Mouse (Mus musculus): ENCODE measurements at regions not wholly inside any gene's neighbourhood (a gene's known extent, or its start where the extent isn't known, plus 50 kb on each side); places are given as distances from the start of the nearest gene placed in this dataset.

DNA sequence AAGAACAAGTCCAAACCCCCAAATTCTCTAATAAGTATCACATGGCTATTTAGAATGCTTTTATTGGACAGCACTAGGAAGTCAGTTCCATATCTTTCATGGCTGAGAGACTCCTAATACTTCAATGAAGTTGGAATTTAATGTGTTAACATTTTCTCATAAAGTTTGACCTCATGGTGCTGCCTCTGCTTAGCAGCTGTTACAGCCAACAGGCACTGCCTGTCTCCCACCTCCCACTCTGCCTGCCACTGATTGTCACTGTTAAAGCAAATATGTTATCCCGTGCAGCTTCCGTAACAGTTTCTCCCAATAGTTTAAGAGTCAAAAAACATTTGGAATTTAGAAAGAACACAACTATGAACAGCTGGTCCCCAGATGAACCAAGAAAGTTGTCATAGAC is 268.3 kb upstream of the Sema3a start:
- no peak for DNase-seq (ENCODE audit: low read depth)
- no peak for TF ChIP-seq CTCF (IDR thresholded peaks at IDR 0.05; ENCODE audit: borderline replicate concordance, extremely low read depth, insufficient read depth, insufficient read length)

DNA sequence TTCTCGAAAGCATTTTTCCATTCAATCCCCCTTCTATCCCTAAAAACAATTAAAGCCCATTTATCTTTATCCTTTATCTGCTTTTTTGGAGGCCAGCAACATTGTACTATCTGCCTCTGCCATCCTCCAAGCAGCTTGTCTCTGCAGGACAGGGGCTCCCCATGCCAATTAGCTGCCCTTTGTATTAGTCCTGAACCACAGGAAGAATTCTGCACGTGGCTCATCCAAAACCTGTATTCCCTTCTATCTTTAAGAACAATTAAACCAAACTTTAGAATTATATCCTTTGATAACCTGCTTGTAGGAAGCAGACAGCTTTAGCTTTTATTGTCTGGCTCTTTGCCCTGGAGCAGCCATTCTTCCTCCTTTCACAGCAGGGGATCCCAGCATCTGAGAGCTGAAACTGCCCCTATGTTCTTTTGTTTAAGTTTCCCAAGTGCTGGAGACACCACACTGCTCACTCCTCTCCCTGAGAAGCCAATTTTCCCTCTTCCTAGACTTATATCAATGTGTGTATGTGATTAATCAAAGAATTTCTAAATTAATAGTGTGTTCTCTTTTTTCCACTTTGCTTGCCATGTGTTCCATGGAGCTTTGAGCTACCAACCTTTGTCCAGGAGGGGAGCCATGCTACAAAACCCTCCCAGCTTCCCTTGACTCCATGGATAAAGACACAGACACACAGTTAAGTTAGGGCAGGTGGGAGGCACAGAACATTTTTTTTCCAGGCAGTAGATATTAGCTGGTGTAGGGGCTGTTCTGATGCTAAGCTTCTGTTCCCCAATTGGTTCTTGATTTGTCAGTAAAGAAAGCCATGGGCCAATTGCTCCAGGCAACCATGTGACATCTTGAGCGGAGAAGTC is 256.6 kb upstream of the Sema3a start:
- TF ChIP-seq POLR2A (IDR thresholded peaks at IDR 0.05; ENCODE audit: borderline replicate concordance, extremely low read depth, insufficient read depth, insufficient read length, poor library complexity, severe bottlenecking) (no peak), CTCF (IDR thresholded peaks at IDR 0.05; ENCODE audit: borderline replicate concordance, extremely low read depth, insufficient read depth, insufficient read length) (no peak)
- DNase-seq (ENCODE audit: low read depth), result peak; percentile 70

DNA sequence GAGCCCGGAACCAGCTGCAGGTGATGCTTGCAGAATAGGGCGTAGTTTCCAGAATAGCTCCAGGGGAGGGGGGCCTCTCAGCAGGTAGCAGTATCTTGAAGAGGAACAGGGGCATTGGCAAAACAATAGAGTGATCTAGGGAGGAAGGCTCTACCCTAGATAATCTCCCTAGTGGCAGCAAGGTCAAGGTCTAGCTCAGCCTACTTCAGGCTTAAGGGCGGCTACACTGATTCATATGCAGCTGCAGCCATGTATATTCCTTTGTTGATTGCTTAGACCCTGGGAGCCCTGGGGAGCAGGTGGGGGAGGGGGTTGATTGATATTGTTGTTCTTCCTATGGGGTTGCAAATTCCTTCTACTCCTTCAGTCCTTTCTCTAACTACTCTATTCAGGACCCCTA is 252.3 kb upstream of the Sema3a start:
- TF ChIP-seq POLR2A (IDR thresholded peaks at IDR 0.05; ENCODE audit: borderline replicate concordance, extremely low read depth, insufficient read depth, insufficient read length, poor library complexity, severe bottlenecking) (no peak), CTCF (IDR thresholded peaks at IDR 0.05; ENCODE audit: borderline replicate concordance, extremely low read depth, insufficient read depth, insufficient read length) (no peak)

DNA sequence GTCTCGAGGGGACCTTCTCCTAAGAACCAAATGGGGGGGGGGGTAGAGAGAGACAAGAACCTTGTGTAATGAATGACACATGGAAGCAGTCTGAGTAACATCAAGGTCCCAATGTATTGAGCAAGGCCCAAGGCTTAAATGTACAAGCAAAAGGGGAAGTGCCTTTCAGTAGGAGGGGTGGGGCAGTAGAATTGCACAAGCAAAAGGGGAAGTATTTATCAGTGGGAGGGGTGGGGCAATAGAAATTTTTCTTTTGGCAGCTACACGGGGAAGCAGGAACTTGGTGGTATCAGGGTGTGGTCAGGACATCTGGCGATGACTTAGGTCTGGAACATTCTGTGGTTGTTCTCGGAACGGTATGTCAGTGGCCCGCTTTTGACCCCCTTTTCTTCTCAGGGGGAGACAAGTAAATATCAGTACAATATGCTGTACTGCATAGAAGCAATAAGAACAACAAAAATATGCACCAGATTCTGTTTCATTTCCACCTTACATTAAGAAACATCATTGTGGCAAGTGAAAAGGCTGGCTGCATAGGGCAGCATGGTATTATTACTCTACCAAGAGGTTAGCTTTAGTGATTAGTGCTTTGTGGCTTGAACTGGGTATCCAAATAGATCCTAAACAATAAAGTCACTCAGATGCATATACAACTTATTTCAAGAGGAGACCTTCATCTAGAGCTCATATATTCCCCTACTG is 247.5 kb upstream of the Sema3a start:
- DNase-seq (ENCODE audit: low read depth), result no peak
- TF ChIP-seq CTCF (IDR thresholded peaks at IDR 0.05; ENCODE audit: borderline replicate concordance, extremely low read depth, insufficient read depth, insufficient read length) (no peak), POLR2A (IDR thresholded peaks at IDR 0.05; ENCODE audit: borderline replicate concordance, extremely low read depth, insufficient read depth, insufficient read length, poor library complexity, severe bottlenecking) (no peak)

More for the DNA sequence above, 252.3 kb upstream of the Sema3a start:
- no peak for DNase-seq (ENCODE audit: low read depth)

DNA sequence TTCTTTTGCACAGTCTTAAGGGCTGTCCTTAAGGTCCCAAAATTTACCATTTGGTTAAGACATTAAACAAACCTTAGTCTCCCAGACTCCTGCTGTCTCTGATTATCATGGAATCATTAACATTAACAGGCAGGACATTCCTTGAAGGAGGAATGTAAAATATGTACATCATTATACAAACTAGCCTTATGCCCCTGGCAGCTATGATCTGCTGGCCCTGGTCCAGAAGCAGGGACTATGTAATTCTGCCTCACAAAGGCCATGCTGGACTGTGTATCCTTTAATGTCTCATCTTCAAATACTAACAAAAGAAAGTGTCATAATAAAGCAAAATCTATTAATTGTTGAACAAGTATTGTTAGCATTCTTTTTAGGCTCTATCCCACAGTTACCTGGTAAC is 232.9 kb upstream of the Sema3a start:
- DNase-seq (ENCODE audit: low read depth), result peak; percentile 7

DNA sequence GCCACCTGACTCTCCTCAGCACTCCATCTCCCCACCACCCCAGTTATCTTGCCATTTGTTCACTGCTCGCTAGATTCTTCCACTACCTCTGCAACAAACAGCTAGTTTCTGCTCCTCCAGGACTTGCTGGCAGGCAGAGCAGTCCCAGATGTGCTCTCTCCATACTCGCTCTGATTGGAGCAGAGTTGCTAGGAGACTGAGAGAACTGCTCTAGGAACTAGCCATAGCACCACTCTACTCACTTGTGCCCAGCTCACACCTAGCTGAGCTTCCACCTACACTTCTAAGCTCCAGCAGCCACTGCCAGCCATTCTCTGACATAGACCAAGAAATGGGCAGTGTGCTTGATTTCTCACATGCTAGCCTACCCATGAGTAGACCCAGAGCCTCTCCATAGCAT is 230.6 kb upstream of the Sema3a start:
- no peak for DNase-seq (ENCODE audit: low read depth)
- TF ChIP-seq CTCF (IDR thresholded peaks at IDR 0.05; ENCODE audit: borderline replicate concordance, extremely low read depth, insufficient read depth, insufficient read length) (no peak), POLR2A (IDR thresholded peaks at IDR 0.05; ENCODE audit: borderline replicate concordance, extremely low read depth, insufficient read depth, insufficient read length, poor library complexity, severe bottlenecking) (no peak)

More for the DNA sequence above, 232.9 kb upstream of the Sema3a start:
- no peak for TF ChIP-seq POLR2A (IDR thresholded peaks at IDR 0.05; ENCODE audit: borderline replicate concordance, extremely low read depth, insufficient read depth, insufficient read length, poor library complexity, severe bottlenecking)
- TF ChIP-seq CTCF (IDR thresholded peaks at IDR 0.05; ENCODE audit: borderline replicate concordance, extremely low read depth, insufficient read depth, insufficient read length), result no peak

DNA sequence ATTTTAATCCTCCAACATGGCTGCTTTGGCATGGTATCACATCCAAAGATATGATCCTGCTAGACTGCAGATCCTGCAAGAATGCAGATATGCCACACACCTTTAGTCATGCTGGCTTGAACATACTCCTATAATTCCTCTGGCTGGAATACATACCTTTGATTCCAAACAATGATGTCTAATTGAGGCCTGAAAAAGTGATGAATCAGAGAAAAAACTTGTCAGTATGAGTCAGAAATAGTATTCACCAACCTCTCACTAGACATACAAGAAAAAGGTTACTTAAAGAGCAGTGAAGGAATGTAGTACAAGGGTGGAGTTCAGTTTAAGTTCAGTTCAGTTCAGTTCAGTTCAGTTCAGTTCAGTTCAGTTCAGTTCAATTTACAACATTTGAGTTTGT is 214.5 kb upstream of the Sema3a start:
- no peak for TF ChIP-seq POLR2A (IDR thresholded peaks at IDR 0.05; ENCODE audit: borderline replicate concordance, extremely low read depth, insufficient read depth, insufficient read length, poor library complexity, severe bottlenecking)
- no peak for TF ChIP-seq CTCF (IDR thresholded peaks at IDR 0.05; ENCODE audit: borderline replicate concordance, extremely low read depth, insufficient read depth, insufficient read length)
- no peak for DNase-seq (ENCODE audit: low read depth)

DNA sequence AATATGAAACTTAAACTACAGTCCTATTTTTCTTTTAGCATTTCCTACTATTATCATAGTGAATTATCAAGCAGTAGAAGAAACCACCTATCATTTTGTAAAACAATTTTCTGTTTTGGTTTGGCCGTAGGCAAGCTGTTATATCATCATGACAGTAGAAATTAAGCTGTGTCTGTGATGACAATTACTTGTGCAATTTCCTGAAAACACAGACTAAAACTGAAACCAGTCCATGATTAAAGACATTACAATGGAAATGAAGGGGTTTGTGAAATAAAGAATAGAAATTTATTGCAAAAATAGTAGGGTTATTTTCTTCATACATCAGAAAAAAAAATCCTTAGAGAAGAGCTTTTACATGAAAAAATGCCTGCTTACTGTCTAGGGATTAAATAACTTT is 210.8 kb upstream of the Sema3a start:
- no peak for DNase-seq (ENCODE audit: low read depth)
- TF ChIP-seq POLR2A (IDR thresholded peaks at IDR 0.05; ENCODE audit: borderline replicate concordance, extremely low read depth, insufficient read depth, insufficient read length, poor library complexity, severe bottlenecking) (no peak), CTCF (IDR thresholded peaks at IDR 0.05; ENCODE audit: borderline replicate concordance, extremely low read depth, insufficient read depth, insufficient read length) (no peak)

DNA sequence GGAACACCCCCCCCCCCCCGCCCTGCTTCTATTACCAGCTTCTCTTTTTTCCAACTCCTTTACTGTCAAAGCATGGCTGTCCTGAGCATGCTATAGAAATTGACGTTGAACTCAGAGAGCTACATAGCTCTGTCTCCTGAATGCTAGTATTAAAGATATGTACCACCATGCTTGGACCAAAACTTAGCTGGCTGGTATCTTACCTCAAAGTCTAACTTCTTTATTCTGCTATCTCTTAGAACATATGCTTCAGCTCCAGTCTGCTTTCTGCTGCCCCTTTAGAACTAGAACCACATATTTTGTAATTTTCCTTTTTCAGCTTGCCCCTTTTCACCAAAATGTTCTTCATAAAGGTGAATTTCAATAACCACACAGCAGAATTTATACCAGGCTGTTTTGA is 205.9 kb upstream of the Sema3a start:
- no peak for TF ChIP-seq POLR2A (IDR thresholded peaks at IDR 0.05; ENCODE audit: borderline replicate concordance, extremely low read depth, insufficient read depth, insufficient read length, poor library complexity, severe bottlenecking)
- TF ChIP-seq CTCF (IDR thresholded peaks at IDR 0.05; ENCODE audit: borderline replicate concordance, extremely low read depth, insufficient read depth, insufficient read length), result no peak
- no peak for DNase-seq (ENCODE audit: low read depth)

DNA sequence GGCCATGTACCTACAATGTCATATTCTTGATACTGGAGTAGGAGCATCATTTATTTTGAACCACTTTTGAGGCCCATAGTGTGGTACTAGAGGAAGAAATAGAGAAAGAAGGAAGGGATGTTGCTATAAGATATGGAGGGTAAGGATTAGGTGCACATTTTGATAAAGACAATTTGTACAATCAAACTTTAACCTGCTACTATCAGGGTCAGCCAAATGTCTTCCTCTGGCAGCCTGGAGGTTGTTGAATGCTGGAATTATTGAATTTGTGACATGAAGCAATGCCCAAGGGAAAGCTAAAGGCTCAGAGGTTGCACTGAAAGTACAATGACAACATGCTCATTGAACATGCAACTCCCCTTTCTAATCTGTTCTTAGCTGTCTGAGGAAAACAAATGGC is 202.3 kb upstream of the Sema3a start:
- no peak for DNase-seq (ENCODE audit: low read depth)
- TF ChIP-seq POLR2A (IDR thresholded peaks at IDR 0.05; ENCODE audit: borderline replicate concordance, extremely low read depth, insufficient read depth, insufficient read length, poor library complexity, severe bottlenecking), result no peak
- TF ChIP-seq CTCF (IDR thresholded peaks at IDR 0.05; ENCODE audit: borderline replicate concordance, extremely low read depth, insufficient read depth, insufficient read length), result no peak

DNA sequence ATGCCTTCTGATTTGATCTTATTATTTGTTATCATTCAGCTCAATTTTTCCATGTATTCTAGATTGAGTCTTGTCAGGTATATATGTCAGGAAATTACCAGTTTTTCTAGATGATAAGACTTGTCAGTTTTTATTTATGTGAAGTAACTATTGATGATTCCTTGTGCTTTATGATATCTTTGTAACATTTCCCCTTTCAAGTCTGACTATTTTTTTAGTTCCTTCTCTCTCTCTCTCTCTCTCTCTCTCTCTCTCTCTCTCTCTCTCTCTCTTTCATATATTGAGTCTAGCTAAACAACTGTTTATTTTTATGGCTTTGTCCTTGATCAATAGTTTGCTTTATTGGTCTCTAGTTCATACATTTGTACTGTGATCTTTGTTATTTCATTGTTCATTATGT is 199.7 kb upstream of the Sema3a start:
- DNase-seq (ENCODE audit: low read depth), result no peak
- TF ChIP-seq CTCF (IDR thresholded peaks at IDR 0.05; ENCODE audit: borderline replicate concordance, extremely low read depth, insufficient read depth, insufficient read length) (no peak), POLR2A (IDR thresholded peaks at IDR 0.05; ENCODE audit: borderline replicate concordance, extremely low read depth, insufficient read depth, insufficient read length, poor library complexity, severe bottlenecking) (no peak)

DNA sequence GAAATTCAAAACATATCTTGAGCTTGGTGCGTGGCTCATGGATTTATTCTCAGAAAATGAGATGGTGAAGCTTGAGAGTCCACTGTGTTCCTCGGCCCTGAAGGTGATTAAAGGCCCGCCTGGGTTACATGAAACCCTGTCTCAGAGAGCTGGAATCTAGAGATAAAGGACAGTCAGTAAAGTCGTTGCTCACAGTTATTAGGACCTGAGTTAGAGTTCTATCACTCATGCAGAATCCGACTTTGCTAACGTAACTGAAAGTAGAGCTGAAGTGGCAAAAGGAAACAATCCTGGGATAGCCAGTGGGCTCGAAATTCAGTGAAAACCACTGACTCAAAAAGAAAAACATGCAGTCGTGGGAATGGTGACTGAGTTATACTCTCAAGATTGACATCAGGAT is 198.9 kb upstream of the Sema3a start:
- no peak for DNase-seq (ENCODE audit: low read depth)
- TF ChIP-seq POLR2A (IDR thresholded peaks at IDR 0.05; ENCODE audit: borderline replicate concordance, extremely low read depth, insufficient read depth, insufficient read length, poor library complexity, severe bottlenecking) (no peak), CTCF (IDR thresholded peaks at IDR 0.05; ENCODE audit: borderline replicate concordance, extremely low read depth, insufficient read depth, insufficient read length) (no peak)
